Mouse (Mus musculus) G1E (cell line): ENCODE measurements at regions not wholly inside any gene's neighbourhood (a gene's known extent, or its start where the extent isn't known, plus 50 kb on each side); places are given as distances from the start of the nearest gene placed in this dataset.

Experiments
- CTCF ChIP-seq: IDR thresholded peaks from 2 replicates; pipeline ENCODE4 v1.5.1; 2012; ENCODE audit warnings: low read depth, low read length, inconsistent platforms, mixed read lengths
- POLR2AphosphoS5 ChIP-seq: IDR thresholded peaks from 2 replicates; pipeline ENCODE4 v1.6.1; 2012; ENCODE audit warnings: low read depth, low read length, inconsistent platforms; ENCODE audit not compliant: insufficient replicate concordance
- TAL1 ChIP-seq: conservative IDR thresholded peaks from 2 replicates; pipeline ENCODE4 v1.6.1; 2012; ENCODE audit warnings: low read depth, low read length, inconsistent platforms, mixed read lengths

DNA sequence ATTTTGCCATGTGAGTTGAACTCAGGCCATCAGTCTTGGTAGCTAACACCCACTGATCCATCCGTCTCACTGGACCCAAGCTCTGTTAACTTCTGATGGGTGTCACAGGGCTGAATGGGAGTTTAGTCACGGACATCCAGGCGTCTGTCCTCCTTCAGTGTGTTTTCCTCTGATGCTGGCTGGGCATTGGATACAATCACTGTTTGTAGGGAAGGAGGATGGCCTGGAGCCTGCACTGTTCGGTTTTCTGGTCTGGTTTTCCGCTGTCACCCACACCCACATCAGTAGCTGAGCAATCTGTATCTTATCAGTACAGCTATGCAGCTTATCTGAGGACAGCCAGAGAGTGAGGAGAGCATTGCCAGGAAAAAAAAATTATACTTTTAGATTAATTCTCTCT lies 207.7 kb upstream of the Pde3a start:
- TF ChIP-seq CTCF = no peak
- no peak for TF ChIP-seq POLR2AphosphoS5
- TF ChIP-seq TAL1 = no peak
